Mouse (Mus musculus) hindbrain, embryonic 11.5 days (tissue): ENCODE results near the gene Rpl23a. TPM values are rescaled to one million over a fixed set of nuclear protein-coding genes. Genes with fewer than 3 reads are reported as not detected.

Experiments
- ATAC-seq: fragments of 200-750 bp; cut with Nextera tagmentation; 2 replicates; pipeline ENCODE4 v1.8.0; 2017; ENCODE audit warnings: mild to moderate bottlenecking, moderate TSS enrichment, moderate library complexity; ENCODE audit not compliant: low FRiP score
- DNase-seq: peaks from one replicate; pipeline ENCODE4 v3.0.0-alpha.2; 2015; ENCODE audit warnings: low spot score
- H3K27ac ChIP-seq: fragments of 300-500 bp; sonication (generic); 2 replicates; pipeline ENCODE4 v1.5.1; 2014; ENCODE audit warnings: mild to moderate bottlenecking, low read depth, low read length
- H3K27me3 ChIP-seq: fragments of 300-500 bp; sonication (generic); 2 replicates; pipeline ENCODE4 v1.6.1; 2014; ENCODE audit warnings: mild to moderate bottlenecking, low read length, moderate library complexity, mixed read lengths; ENCODE audit not compliant: control insufficient read depth, insufficient read depth
- H3K36me3 ChIP-seq: fragments of 300-500 bp; sonication (generic); 2 replicates; pipeline ENCODE4 v1.6.1; 2014; ENCODE audit warnings: mild to moderate bottlenecking, low read length, moderate library complexity, mixed read lengths; ENCODE audit not compliant: control insufficient read depth, insufficient read depth
- H3K4me1 ChIP-seq: fragments of 300-500 bp; sonication (generic); replicated peaks from 2 replicates; pipeline ENCODE4 v1.6.1; 2014; ENCODE audit warnings: low read length, mixed read lengths; ENCODE audit not compliant: control insufficient read depth, insufficient read depth
- H3K4me2 ChIP-seq: fragments of 300-500 bp; sonication (generic); replicated peaks from 2 replicates; pipeline ENCODE4 v1.6.1; 2014; ENCODE audit warnings: mild to moderate bottlenecking, low read depth, low read length
- H3K4me3 ChIP-seq: fragments of 300-500 bp; sonication (generic); 2 replicates; pipeline ENCODE4 v1.5.1; 2014; ENCODE audit warnings: low read depth, low read length
- H3K9ac ChIP-seq: fragments of 300-500 bp; sonication (generic); 2 replicates; pipeline ENCODE4 v1.6.1; 2014; ENCODE audit warnings: low read depth, low read length
- H3K9me3 ChIP-seq: fragments of 300-500 bp; sonication (generic); 2 replicates; pipeline ENCODE4 v1.6.1; 2016; ENCODE audit warnings: low read length; ENCODE audit not compliant: control insufficient read depth
- WGBS: fragments of 180-500 bp; shearing (Covaris S2); extraction: QIAGEN DNeasy Blood & Tissue Kit; methylation state at CpG from one replicate; pipeline ENCODE4 v1.1.7; 2014; 5-methylcytosine and 5-hydroxymethylcytosine counted together
- polyA plus RNA-seq: library from polyadenylated mRNA; unstranded; fragments of >200 nt; fragmentation: Nextera tagmentation; extraction: Ambion mirVana; gene quantifications from 2 replicates; pipeline ENCODE4 v1.2.1, GENCODE M21; 2014

Rpl23a gene
- polyA plus RNA-seq, 1 experiment from 2014 or later, result 1,191 TPM

DNA sequence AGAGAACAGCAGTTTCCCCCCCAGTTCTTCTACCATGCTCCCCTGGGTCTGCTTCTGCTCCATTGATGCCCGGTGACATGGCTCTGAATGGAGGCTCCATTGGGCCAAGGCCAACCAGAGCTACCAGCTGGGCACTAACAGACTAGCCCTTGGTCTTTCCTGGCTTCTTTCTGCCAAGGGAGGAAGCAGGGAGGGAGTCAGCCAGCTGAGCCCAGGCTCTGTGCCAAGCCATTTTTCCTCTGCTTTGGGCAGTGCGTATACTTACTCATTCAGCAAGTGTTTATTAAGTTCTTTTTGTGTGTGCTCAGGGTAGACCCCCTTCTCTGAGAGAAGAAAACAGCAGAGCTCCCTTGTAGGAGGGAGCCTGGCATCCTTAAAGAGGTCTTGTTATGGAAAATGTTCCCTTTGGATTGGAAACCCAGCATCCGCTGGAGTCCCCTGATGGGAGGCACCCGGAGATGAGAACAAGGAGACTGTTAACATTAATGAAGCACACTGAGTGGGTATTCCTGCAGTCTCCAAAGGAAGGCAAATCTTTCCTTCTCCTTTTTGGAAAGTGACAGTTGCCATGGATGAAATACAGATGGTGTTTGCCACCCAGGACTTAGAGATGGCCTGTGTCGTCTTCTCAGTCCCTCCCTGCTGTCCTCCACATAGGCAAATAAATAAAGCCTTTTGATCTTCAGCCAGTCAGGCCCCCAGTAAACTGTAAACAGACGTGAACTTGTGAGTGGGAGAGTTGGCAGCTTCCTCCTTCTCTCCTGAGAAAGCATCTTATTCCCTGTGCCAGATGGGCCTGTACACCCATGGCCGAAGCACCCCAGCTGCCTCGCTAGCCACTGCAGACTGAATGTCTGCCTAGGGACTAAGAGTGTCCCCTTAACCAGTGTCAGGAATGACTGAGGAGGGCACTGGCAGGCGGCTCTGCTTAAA, 30.8 kb downstream of the Rpl23a start:
- Histone ChIP-seq H3K27ac (no peak overlapping the region), H3K9ac (no peak overlapping the region), H3K9me3 (no peaks in the 10 kb centered on the region), H3K4me2 (no peak overlapping the region), H3K36me3 (peaks cover 7% of the 10 kb centered on the region), H3K27me3 (no peaks in the 10 kb centered on the region), H3K4me1 (no peaks in the 10 kb centered on the region), H3K4me3 (no peak overlapping the region)
- DNase-seq (no peak), ATAC-seq (no peak)
- WGBS, result 77% methylated on average over 9 of the region's 9 CpGs

DNA sequence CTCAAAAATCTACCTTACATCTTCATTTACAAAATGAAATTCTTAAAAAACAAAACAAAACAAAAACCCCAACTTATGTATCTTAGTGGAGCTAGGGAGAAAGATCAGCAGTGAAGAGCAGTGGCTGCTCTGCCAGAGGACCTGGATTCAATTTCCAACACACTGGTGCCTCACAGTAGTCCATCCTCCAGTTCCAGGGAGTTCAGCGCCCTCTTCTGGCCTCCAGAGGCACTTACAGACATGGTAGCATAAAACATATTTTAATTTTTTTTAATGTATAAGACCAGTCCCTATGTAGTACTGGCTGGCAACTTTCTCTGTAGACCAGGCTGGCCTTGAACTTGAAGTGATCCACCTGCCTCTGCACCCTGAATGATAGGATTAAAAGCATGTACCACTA, 32.2 kb downstream of the Rpl23a start:
- H3K4me3 ChIP-seq, result no peak overlapping the region
- WGBS, result 15% methylated on average over 1 of the region's 1 CpGs
- H3K27me3 ChIP-seq, result no peaks in the 10 kb centered on the region
- H3K36me3 ChIP-seq, result peaks cover 7% of the 10 kb centered on the region
- no peak overlapping the region for H3K9ac ChIP-seq
- H3K4me1 ChIP-seq, result no peaks in the 10 kb centered on the region
- DNase-seq, result no peak
- no peak overlapping the region for H3K4me2 ChIP-seq
- no peak for ATAC-seq
- no peak overlapping the region for H3K27ac ChIP-seq
- no peaks in the 10 kb centered on the region for H3K9me3 ChIP-seq

DNA sequence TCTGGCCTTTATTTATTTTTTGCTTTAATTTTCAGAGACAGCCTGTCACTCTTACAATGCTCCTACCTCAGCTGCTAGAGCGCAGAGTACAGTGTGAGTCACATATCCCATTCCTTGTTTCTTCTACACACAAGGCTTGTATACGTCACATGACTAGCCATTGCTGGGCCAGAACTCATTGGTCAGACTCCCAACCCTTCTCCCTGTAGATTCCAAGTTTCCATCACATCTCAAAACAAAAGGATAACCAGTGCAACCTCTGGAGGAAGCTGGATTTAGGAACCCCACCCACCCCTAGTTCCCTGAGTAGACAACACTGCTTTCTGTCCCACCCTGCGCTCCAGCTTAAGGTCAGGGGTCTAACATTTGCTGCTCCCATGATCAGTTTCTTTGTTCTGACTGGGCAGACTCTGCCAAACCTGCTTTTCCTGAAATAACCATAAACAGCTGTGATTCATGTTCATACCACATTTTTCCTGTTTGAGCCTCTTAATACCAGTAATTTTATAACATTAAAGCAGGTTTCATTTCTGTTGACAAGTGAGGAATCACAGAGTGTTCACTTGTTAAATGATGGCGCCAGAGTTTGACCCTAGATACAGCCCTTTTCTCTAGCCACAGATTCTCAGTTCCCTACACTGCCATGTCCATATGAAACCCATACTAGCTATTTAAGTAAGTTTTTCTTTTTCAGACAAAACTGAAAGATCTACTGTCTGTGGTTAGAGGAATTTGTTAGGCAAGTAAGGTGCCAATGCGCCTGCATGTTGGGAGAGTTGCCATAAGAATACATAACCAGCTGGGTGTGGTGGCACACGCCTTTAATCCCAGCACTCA, 36.5 kb downstream of the Rpl23a start:
- DNase-seq (no peak), ATAC-seq (no peak)
- Histone ChIP-seq H3K4me1 (no peaks in the 10 kb centered on the region), H3K9me3 (no peaks in the 10 kb centered on the region), H3K36me3 (peaks cover 7% of the 10 kb centered on the region), H3K4me2 (no peak overlapping the region), H3K9ac (no peak overlapping the region), H3K27me3 (no peaks in the 10 kb centered on the region), H3K4me3 (no peak overlapping the region), H3K27ac (no peak overlapping the region)
- WGBS, result 94% methylated on average over 6 of the region's 6 CpGs

DNA sequence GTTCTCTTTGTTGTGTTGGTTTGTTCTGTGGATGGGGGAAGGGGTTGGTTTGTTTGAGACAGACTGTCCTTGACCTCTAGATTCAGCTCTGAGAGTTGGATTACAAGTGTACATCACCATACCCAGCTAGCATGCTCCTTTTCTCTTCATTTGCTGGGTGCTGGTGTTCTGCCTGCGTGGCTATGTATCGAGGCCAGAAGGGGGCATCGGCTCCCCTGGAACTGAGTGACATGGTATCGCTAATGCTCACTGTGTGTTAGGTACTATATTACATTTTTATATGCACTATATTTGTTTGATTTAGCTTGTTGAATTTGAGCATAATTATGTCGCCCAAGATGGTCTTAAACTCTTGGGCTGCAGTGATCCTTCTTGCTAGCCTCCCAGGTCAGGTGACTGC, 37.2 kb downstream of the Rpl23a start:
- DNase-seq, result no peak
- WGBS, result 80% methylated on average over 5 of the region's 5 CpGs
- no peak overlapping the region for H3K4me3 ChIP-seq
- no peak overlapping the region for H3K9ac ChIP-seq
- no peak overlapping the region for H3K27ac ChIP-seq
- H3K27me3 ChIP-seq, result no peaks in the 10 kb centered on the region
- H3K36me3 ChIP-seq, result peaks cover 7% of the 10 kb centered on the region
- no peaks in the 10 kb centered on the region for H3K4me1 ChIP-seq
- no peaks in the 10 kb centered on the region for H3K9me3 ChIP-seq
- ATAC-seq, result no peak
- no peak overlapping the region for H3K4me2 ChIP-seq

DNA sequence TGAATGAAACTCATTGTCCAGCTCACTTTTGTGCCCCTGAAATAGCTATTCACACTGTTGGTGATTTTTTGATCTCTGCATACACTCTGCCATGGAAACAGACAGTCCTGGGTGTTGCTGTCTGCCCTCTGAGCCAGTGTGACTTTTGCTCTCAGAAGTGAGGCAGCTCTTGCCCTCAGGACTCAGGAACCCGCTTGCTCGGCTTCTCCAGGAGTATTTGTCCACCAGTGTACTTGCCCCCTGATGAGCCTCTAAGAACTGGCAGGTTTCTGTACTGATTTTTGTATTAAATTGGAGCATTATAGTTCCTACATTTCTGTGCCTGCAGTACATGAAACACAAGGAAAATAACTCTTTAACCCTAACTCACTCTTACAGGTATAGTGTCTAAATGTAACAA, 39.9 kb downstream of the Rpl23a start:
- ATAC-seq (no peak), DNase-seq (no peak)
- Histone ChIP-seq H3K27me3 (no peaks in the 10 kb centered on the region), H3K9ac (no peak overlapping the region), H3K27ac (no peak overlapping the region), H3K4me1 (no peaks in the 10 kb centered on the region), H3K4me2 (no peak overlapping the region), H3K9me3 (no peaks in the 10 kb centered on the region), H3K36me3 (0 out of 2 replicates have a peak, but pooled peaks cover 2% of the 10 kb centered on the region), H3K4me3 (no peak overlapping the region)
- 84% methylated on average over 2 of the region's 2 CpGs for WGBS

DNA sequence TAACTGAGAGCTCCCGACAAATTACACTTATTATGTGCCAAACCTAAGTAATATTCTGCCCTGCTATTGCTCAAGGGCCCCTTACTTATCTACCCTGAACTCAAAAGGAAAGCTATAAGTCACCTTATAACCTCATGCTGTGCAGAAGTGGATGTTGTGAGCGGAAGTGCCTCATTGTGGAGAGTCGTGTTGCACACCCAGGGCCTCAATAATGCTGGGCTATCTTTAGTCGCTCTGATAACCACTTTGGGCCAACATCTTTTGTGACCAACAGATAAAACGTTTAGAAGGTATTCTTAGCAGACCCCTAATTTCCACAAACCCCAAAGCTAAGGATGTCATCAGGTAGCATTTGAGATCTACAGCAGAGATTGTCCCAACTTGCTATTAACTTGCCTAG, 42.7 kb downstream of the Rpl23a start:
- no peak overlapping the region for H3K4me2 ChIP-seq
- ATAC-seq (no peak), DNase-seq (no peak)
- no peak overlapping the region for H3K9ac ChIP-seq
- H3K27ac ChIP-seq, result no peak overlapping the region
- WGBS, result 84% methylated on average over 5 of the region's 5 CpGs
- H3K4me3 ChIP-seq, result no peak overlapping the region
- 0 out of 2 replicates have a peak, but pooled peaks cover 2% of the 10 kb centered on the region for H3K36me3 ChIP-seq
- no peaks in the 10 kb centered on the region for H3K4me1 ChIP-seq
- H3K9me3 ChIP-seq, result no peaks in the 10 kb centered on the region
- no peaks in the 10 kb centered on the region for H3K27me3 ChIP-seq

DNA sequence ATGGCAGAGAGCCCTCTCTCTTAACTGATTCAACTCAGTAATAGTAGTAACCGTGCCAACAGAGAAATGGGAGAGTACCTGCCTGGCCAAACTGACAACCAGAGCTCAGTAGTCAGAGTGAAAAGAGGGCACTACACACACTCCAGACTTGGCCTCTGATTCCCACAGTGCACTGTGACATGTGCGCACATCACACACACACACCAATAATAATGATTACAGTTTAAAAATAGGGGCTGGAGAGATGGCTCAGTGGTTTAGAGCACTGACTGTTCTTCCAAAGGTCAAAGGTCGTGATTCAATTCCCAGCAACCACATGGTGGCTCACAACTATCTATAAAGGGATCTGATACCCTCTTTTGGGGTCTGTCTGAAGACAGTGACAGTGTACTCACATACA, 45.4 kb downstream of the Rpl23a start:
- no peak overlapping the region for H3K4me2 ChIP-seq
- H3K9ac ChIP-seq, result no peak overlapping the region
- DNase-seq, result no peak
- no peak overlapping the region for H3K27ac ChIP-seq
- H3K4me1 ChIP-seq, result no peaks in the 10 kb centered on the region
- H3K27me3 ChIP-seq, result no peaks in the 10 kb centered on the region
- ATAC-seq, result no peak
- H3K4me3 ChIP-seq, result no peak overlapping the region
- H3K9me3 ChIP-seq, result no peaks in the 10 kb centered on the region
- 90% methylated on average over 3 of the region's 3 CpGs for WGBS
- H3K36me3 ChIP-seq, result no peaks in the 10 kb centered on the region

DNA sequence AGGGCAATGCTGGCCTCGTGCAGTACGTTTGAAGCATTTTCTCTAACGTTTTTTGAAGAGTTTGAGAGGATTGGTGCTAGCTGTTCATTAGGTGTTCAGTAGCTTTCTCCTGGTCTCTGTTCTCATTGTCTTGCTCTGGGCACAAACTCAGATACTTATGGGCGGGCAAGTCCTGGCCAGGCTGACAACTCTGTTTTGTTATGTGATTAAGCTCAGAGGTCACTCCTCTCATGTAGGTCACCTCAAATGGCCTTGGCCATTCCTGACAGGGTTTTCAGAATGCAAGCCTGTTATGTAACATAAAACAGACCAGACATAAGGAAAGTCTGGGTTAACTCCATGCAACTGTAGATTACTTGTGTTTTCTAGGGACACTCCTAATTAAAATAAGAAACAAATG, 45.8 kb downstream of the Rpl23a start:
- Histone ChIP-seq H3K27me3 (no peaks in the 10 kb centered on the region), H3K27ac (no peak overlapping the region), H3K9ac (no peak overlapping the region), H3K36me3 (no peaks in the 10 kb centered on the region), H3K4me3 (no peak overlapping the region), H3K4me1 (no peaks in the 10 kb centered on the region), H3K9me3 (no peaks in the 10 kb centered on the region), H3K4me2 (no peak overlapping the region)
- DNase-seq (no peak), ATAC-seq (no peak)
- 82% methylated on average over 4 of the region's 4 CpGs for WGBS
